Mouse (Mus musculus) left cerebral cortex, postnatal 14 days (tissue): ENCODE data around the gene Cacng8. TPM values are rescaled to one million over a fixed set of nuclear protein-coding genes. Genes with fewer than 3 reads are reported as not detected.

Experiments
- DNase-seq, 2 experiments: peaks; one replicate each; pipeline ENCODE4 v3.0.0; 2021 to 2022; ENCODE audit warnings: low spot score in 2 of 2, mixed read lengths in 1 of 2
- intact Hi-C: fragments of 180-260 bp; cut with DNase I; formaldehyde crosslinking; loops from one replicate; pipeline ENCODE4 v1.15.1; 2025
- long read RNA-seq, 2 experiments: library from polyadenylated mRNA; stranded (forward); transcript quantifications; one replicate each; pipeline ENCODE4 v2.0.0; 2021
- total RNA-seq, 2 experiments: library from RNA; stranded (reverse); gene quantifications; 2 replicates each; pipeline ENCODE4 v1.2.3; 2021

Gene Cacng8
- total RNA-seq: 100 to 1,000 TPM; 176 to 203 TPM
- long read RNA-seq, experiment 1, partial matches to known transcripts: 2 of 2 reads
- long read RNA-seq, experiment 1, other reads (novel, unspliced or antisense): 0 of 2 reads
- long read RNA-seq, experiment 2, partial matches to known transcripts: 0 of 3 reads
- long read RNA-seq, experiment 2, other reads (novel, unspliced or antisense): 3 of 3 reads

GRCm38 (mm10) chr7:3390413-3391080 is at the start of gene Cacng8:
TSS of gene Cacng8 (plus strand) at chr7:3390683.
- DNase-seq: no peak
- intact Hi-C loops: no loop called here

GRCm38 (mm10) chr7:3343861-3344260 is 46.6 kb upstream of the Cacng8 start:
- DNase-seq: no peak
- intact Hi-C loops: no loop called here

- intact Hi-C loops: no loop called here
- no peak for DNase-seq
These were observed 45.2 kb upstream of the Cacng8 start for GRCm38 (mm10) chr7:3345301-3345700.

- no peak for DNase-seq
- intact Hi-C loops: no loop called here
These were observed 42.9 kb upstream of the Cacng8 start for GRCm38 (mm10) chr7:3347366-3348287.

- intact Hi-C loops: no loop called here
- DNase-seq: no peak
These were observed 42.2 kb upstream of the Cacng8 start for GRCm38 (mm10) chr7:3348326-3348725.

- no peak for DNase-seq
- intact Hi-C loops: no loop called here
These were observed 40.7 kb upstream of the Cacng8 start for GRCm38 (mm10) chr7:3349775-3350174.

- intact Hi-C loops: no loop called here
- DNase-seq: no peak
These were observed 38.9 kb upstream of the Cacng8 start for GRCm38 (mm10) chr7:3351536-3351935.

GRCm38 (mm10) chr7:3354850-3355249 is 35.6 kb upstream of the Cacng8 start:
- intact Hi-C loops: no loop called here
- no peak for DNase-seq

- no peak for DNase-seq
- intact Hi-C loops: no loop called here
These were observed 29.8 kb upstream of the Cacng8 start for GRCm38 (mm10) chr7:3360678-3361077.

- intact Hi-C loops: no loop called here
- DNase-seq: no peak
These were observed 24.8 kb upstream of the Cacng8 start for GRCm38 (mm10) chr7:3365547-3366279.

- intact Hi-C loops: no loop called here
- DNase-seq: no peak
These were observed 23.6 kb upstream of the Cacng8 start for GRCm38 (mm10) chr7:3366705-3367516.

GRCm38 (mm10) chr7:3367569-3367968 is 22.9 kb upstream of the Cacng8 start:
- intact Hi-C loops: no loop called here
- DNase-seq: no peak

GRCm38 (mm10) chr7:3368311-3368710 is 22.2 kb upstream of the Cacng8 start:
- peak in 1 of 2 experiments; percentile 61 for DNase-seq
- intact Hi-C loops: no loop called here

GRCm38 (mm10) chr7:3369189-3369588 is 21.3 kb upstream of the Cacng8 start:
- intact Hi-C loops: no loop called here
- no peak for DNase-seq

GRCm38 (mm10) chr7:3370407-3370806 is 20.1 kb upstream of the Cacng8 start:
- no peak for DNase-seq
- intact Hi-C loops: no loop called here

- no peak for DNase-seq
- intact Hi-C loops: no loop called here
These were observed 18.1 kb upstream of the Cacng8 start for GRCm38 (mm10) chr7:3372376-3372775.

GRCm38 (mm10) chr7:3373754-3374153 is 16.7 kb upstream of the Cacng8 start:
- DNase-seq: no peak
- intact Hi-C loops: no loop called here

- peak; percentile 60 to 71 for DNase-seq
- intact Hi-C loops: no loop called here
These were observed 13.7 kb upstream of the Cacng8 start for GRCm38 (mm10) chr7:3376831-3377230.

- intact Hi-C loops: no loop called here
- DNase-seq: no peak
These were observed 8.4 kb upstream of the Cacng8 start for GRCm38 (mm10) chr7:3382123-3382522.
